Mouse (Mus musculus): ENCODE data around the gene Msln. TPM values are rescaled to one million over a fixed set of nuclear protein-coding genes. Genes with fewer than 3 reads are reported as not detected.

Msln gene
- polyA plus RNA-seq, 1 experiment from 2014 or later, result 31.4 TPM

- Histone ChIP-seq H3K27ac (replicated peaks) (no peak overlapping the region), H3K36me3 (no peaks in the 10 kb centered on the region), H3K4me1 (peaks cover 3% of the 10 kb centered on the region), H3K27me3 (peaks cover 8% of the 10 kb centered on the region; the same call in 1 of the 2 replicates), H3K9me3 (replicated peaks) (no peaks in the 10 kb centered on the region), H3K4me2 (replicated peaks) (no peak overlapping the region), H3K4me3 (replicated peaks) (no peak overlapping the region), H3K9ac (no peak overlapping the region)
- 27% methylated on average over 9 of the region's 9 CpGs for WGBS
- no peak for ATAC-seq (ENCODE audit: insufficient number of reproducible peaks, low FRiP score, low TSS enrichment, low read depth)
These were observed 15.2 kb upstream of the Msln start for GRCm38 (mm10) chr17:25769331-25769730.

DNA sequence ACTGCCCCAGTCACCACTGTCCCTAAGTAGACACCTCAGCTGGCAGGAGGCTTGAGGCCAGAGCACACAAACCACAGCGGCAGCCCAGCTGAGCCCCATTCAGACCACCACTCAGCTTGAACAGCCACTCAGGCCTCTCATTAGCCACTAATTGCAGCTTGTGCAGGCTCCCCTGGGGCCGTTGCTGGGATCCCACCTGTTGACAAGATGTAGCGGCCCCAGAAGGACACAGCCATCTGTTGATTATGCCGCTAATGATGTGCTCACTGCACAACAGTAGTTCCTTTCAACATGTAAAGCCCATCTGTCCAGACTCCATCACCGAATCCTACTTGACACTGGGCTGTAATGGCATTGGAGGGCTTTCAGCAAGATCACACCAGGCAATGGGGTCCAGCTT lies 11.7 kb upstream of the Msln start:
- H3K9me3 ChIP-seq (replicated peaks), result no peaks in the 10 kb centered on the region
- no peaks in the 10 kb centered on the region for H3K4me1 ChIP-seq
- no peak overlapping the region for H3K4me3 ChIP-seq (replicated peaks)
- WGBS, result 33% methylated on average over 5 of the region's 5 CpGs
- H3K27me3 ChIP-seq, result peaks cover 8% of the 10 kb centered on the region; the same call in 1 of the 2 replicates
- peak; percentile 76 for ATAC-seq (ENCODE audit: insufficient number of reproducible peaks, low FRiP score, low TSS enrichment, low read depth)
- no peak overlapping the region for H3K9ac ChIP-seq
- H3K4me2 ChIP-seq (replicated peaks), result no peak overlapping the region
- no peaks in the 10 kb centered on the region for H3K36me3 ChIP-seq
- no peak overlapping the region for H3K27ac ChIP-seq (replicated peaks)

GRCm38 (mm10) chr17:25762591-25762990 lies 8.4 kb upstream of the Msln start:
- no peak for ATAC-seq (ENCODE audit: insufficient number of reproducible peaks, low FRiP score, low TSS enrichment, low read depth)
- Histone ChIP-seq H3K27me3 (peaks cover 4% of the 10 kb centered on the region; the same call in 1 of the 2 replicates), H3K4me1 (no peaks in the 10 kb centered on the region), H3K4me3 (replicated peaks) (no peak overlapping the region), H3K27ac (replicated peaks) (no peak overlapping the region), H3K4me2 (replicated peaks) (no peak overlapping the region), H3K9ac (no peak overlapping the region), H3K36me3 (no peaks in the 10 kb centered on the region), H3K9me3 (replicated peaks) (no peaks in the 10 kb centered on the region)
- WGBS, result 40% methylated on average over 3 of the region's 3 CpGs

GRCm38 (mm10) chr17:25761561-25761970 lies 7.4 kb upstream of the Msln start:
- ATAC-seq (ENCODE audit: insufficient number of reproducible peaks, low FRiP score, low TSS enrichment, low read depth), result no peak
- 33% methylated on average over 4 of the region's 4 CpGs for WGBS
- no peaks in the 10 kb centered on the region for H3K27me3 ChIP-seq
- no peak overlapping the region for H3K27ac ChIP-seq (replicated peaks)
- no peak overlapping the region for H3K9ac ChIP-seq
- no peaks in the 10 kb centered on the region for H3K9me3 ChIP-seq (replicated peaks)
- no peaks in the 10 kb centered on the region for H3K4me1 ChIP-seq
- H3K4me3 ChIP-seq (replicated peaks), result no peak overlapping the region
- H3K36me3 ChIP-seq, result no peaks in the 10 kb centered on the region
- H3K4me2 ChIP-seq (replicated peaks), result no peak overlapping the region

DNA sequence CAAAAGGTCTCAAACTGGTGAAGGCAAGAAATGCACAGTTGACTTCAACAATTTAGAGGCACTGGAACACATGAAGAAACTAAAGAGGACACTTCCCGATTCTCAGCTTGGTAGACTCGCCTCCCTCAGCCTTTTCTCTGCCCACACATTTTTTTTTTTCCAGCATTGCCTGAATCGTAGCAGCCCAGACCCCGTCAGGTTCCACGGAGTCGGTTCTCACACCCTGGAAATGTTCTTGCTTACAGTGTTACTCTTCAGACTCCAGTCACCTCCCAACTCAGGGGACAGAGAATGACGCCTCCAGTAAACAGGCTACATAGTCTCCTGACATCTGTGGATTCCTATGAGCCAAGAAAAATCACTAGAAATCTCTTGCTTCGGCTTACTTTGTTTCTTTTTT lies 6.0 kb upstream of the Msln start:
- no peak overlapping the region for H3K9ac ChIP-seq
- no peaks in the 10 kb centered on the region for H3K9me3 ChIP-seq (replicated peaks)
- H3K27ac ChIP-seq (replicated peaks), result no peak overlapping the region
- H3K4me3 ChIP-seq (replicated peaks), result no peak overlapping the region
- no peaks in the 10 kb centered on the region for H3K27me3 ChIP-seq
- H3K36me3 ChIP-seq, result no peaks in the 10 kb centered on the region
- no peak for ATAC-seq (ENCODE audit: insufficient number of reproducible peaks, low FRiP score, low TSS enrichment, low read depth)
- H3K4me2 ChIP-seq (replicated peaks), result no peak overlapping the region
- WGBS, result 69% methylated on average over 8 of the region's 8 CpGs
- H3K4me1 ChIP-seq, result no peaks in the 10 kb centered on the region

DNA sequence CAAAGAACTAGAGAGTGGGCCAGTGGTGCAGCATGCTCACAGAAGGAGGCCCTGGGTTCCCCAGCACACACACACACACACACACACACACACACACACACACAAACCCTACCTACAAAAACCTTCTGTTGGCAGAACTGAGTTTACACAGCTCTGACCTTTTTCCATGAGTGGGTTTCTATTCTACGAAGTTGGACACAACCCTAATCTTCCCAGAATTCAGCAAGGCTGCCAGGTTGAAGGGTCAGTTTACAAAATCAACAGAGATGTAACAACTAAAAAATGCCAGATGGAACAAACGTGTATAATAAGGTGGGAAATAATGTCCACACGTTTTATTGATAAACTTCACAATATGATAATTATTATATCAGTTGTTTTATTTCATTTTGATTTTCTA lies 3.5 kb upstream of the Msln start:
- Histone ChIP-seq H3K27ac (replicated peaks) (no peak overlapping the region), H3K36me3 (no peaks in the 10 kb centered on the region), H3K4me3 (replicated peaks) (no peak overlapping the region), H3K4me1 (no peaks in the 10 kb centered on the region), H3K9ac (no peak overlapping the region), H3K27me3 (no peaks in the 10 kb centered on the region), H3K4me2 (replicated peaks) (no peak overlapping the region), H3K9me3 (replicated peaks) (no peaks in the 10 kb centered on the region)
- ATAC-seq (ENCODE audit: insufficient number of reproducible peaks, low FRiP score, low TSS enrichment, low read depth), result no peak
- WGBS, result 56% methylated on average over 3 of the region's 3 CpGs

GRCm38 (mm10) chr17:25756378-25757242 lies 2.4 kb upstream of the Msln start:
- Histone ChIP-seq H3K4me2 (replicated peaks) (no peak overlapping the region), H3K27ac (replicated peaks) (no peak overlapping the region), H3K36me3 (no peaks in the 10 kb centered on the region), H3K9me3 (replicated peaks) (no peaks in the 10 kb centered on the region), H3K4me3 (replicated peaks) (no peak overlapping the region), H3K4me1 (peaks cover under 1% of the 10 kb centered on the region; the same call in 1 of the 2 replicates), H3K9ac (no peak overlapping the region), H3K27me3 (no peaks in the 10 kb centered on the region)
- no peak for ATAC-seq (ENCODE audit: insufficient number of reproducible peaks, low FRiP score, low TSS enrichment, low read depth)
- WGBS, result 75% methylated on average over 9 of the region's 9 CpGs

DNA sequence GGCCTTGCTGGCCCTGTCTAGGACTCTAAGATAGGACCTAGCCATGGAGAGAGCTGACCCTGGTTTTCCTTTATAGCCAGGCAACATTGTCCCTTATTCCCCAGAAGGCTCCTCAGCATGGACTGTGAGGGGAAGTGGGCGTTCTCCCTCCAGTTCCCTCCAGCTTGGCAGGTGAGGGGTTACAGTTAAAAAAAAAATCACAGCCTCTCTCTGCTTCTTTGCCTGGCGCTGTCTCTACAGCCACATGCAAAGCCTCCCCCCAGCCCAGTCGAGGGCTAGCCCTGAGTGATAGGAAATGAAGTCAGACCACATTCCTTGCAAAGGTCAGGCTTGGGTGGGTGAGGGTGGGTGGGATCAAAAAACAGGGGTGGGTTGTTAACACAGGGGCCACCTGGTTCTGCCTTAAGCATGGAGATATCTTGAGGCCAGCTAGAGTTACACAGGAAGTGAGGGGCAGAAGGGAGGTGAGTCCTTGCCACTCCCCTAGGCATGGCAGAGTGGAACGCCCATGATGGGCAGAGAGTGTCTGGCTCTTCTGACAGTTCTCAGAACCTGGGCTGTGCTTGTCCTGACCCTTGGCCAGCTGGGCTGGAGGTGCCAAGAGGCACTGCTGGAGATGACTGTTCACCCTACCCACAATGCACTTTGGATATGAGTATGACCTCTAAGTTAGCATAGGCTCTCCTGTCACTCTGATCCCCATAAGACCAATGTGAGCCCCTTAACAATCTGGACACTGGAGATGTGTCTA lies 1.6 kb upstream of the Msln start:
- Histone ChIP-seq H3K36me3 (no peaks in the 10 kb centered on the region), H3K4me2 (replicated peaks) (no peak overlapping the region), H3K4me3 (replicated peaks) (no peak overlapping the region), H3K9me3 (replicated peaks) (no peaks in the 10 kb centered on the region), H3K4me1 (peaks cover 7% of the 10 kb centered on the region; the same call in 1 of the 2 replicates), H3K9ac (no peak overlapping the region), H3K27ac (replicated peaks) (no peak overlapping the region), H3K27me3 (no peaks in the 10 kb centered on the region)
- WGBS, result 29% methylated on average over 4 of the region's 4 CpGs
- no peak for ATAC-seq (ENCODE audit: insufficient number of reproducible peaks, low FRiP score, low TSS enrichment, low read depth)

DNA sequence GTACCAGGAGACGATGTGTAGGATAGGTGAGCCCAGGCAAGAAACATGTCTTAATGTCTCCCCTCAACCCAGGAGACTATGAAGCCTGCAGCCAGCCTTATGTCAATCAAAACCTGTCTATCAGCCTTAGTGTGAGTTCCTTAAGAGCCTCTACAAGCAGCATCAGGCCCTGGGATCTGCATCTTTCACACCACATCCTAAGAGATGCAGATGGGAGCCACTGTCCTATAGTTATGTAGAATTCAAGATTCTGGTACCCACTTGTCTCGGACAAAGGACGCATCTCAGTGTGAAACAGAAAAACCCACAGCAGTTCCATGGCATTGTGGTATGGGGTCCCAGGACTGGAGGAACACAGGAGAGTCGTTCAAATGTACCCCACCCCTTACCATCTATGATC lies 908 bp upstream of the Msln start:
- H3K9me3 ChIP-seq (replicated peaks), result no peaks in the 10 kb centered on the region
- 72% methylated on average over 4 of the region's 4 CpGs for WGBS
- H3K27me3 ChIP-seq, result no peaks in the 10 kb centered on the region
- no peaks in the 10 kb centered on the region for H3K36me3 ChIP-seq
- H3K4me3 ChIP-seq (replicated peaks), result no peak overlapping the region
- H3K27ac ChIP-seq (replicated peaks), result no peak overlapping the region
- no peak overlapping the region for H3K4me2 ChIP-seq (replicated peaks)
- no peak for ATAC-seq (ENCODE audit: insufficient number of reproducible peaks, low FRiP score, low TSS enrichment, low read depth)
- peaks cover 7% of the 10 kb centered on the region; the same call in 1 of the 2 replicates for H3K4me1 ChIP-seq
- H3K9ac ChIP-seq, result no peak overlapping the region

GRCm38 (mm10) chr17:25751446-25751845 lies 2.7 kb downstream of the Msln start:
- ATAC-seq (ENCODE audit: insufficient number of reproducible peaks, low FRiP score, low TSS enrichment, low read depth), result no peak
- peaks cover 7% of the 10 kb centered on the region; the same call in 1 of the 2 replicates for H3K4me1 ChIP-seq
- no peak overlapping the region for H3K9ac ChIP-seq
- 38% methylated on average over 5 of the region's 5 CpGs for WGBS
- no peak overlapping the region for H3K27ac ChIP-seq (replicated peaks)
- no peak overlapping the region for H3K4me3 ChIP-seq (replicated peaks)
- no peak overlapping the region for H3K4me2 ChIP-seq (replicated peaks)
- no peaks in the 10 kb centered on the region for H3K27me3 ChIP-seq
- H3K9me3 ChIP-seq (replicated peaks), result no peaks in the 10 kb centered on the region
- H3K36me3 ChIP-seq, result no peaks in the 10 kb centered on the region

GRCm38 (mm10) chr17:25749314-25749713 lies 4.9 kb downstream of the Msln start:
- no peak for ATAC-seq (ENCODE audit: insufficient number of reproducible peaks, low FRiP score, low TSS enrichment, low read depth)
- no peak overlapping the region for H3K27ac ChIP-seq (replicated peaks)
- no peaks in the 10 kb centered on the region for H3K27me3 ChIP-seq
- H3K4me1 ChIP-seq, result peaks cover 7% of the 10 kb centered on the region; the same call in 1 of the 2 replicates
- WGBS, result 79% methylated on average over 6 of the region's 6 CpGs
- H3K36me3 ChIP-seq, result no peaks in the 10 kb centered on the region
- no peaks in the 10 kb centered on the region for H3K9me3 ChIP-seq (replicated peaks)
- no peak overlapping the region for H3K9ac ChIP-seq
- H3K4me3 ChIP-seq (replicated peaks), result no peak overlapping the region
- no peak overlapping the region for H3K4me2 ChIP-seq (replicated peaks)

Data from embryonic facial prominence, embryonic 15.5 days (tissue).